Mouse (Mus musculus) brain, embryonic 14.5 days (tissue): ENCODE data around the gene Zscan26.

ENCODE experiments used
- CTCF ChIP-seq: fragments of 200-500 bp; IDR thresholded peaks from 2 replicates; pipeline ENCODE4 v1.5.1; 2012; ENCODE audit warnings: inconsistent platforms, mild to moderate bottlenecking, moderate library complexity, borderline replicate concordance; ENCODE audit not compliant: insufficient read depth, insufficient read length; ENCODE audit errors: extremely low read depth
- POLR2A ChIP-seq: fragments of 200-500 bp; IDR thresholded peaks from 2 replicates; pipeline ENCODE4 v1.6.1; 2012; ENCODE audit warnings: mild to moderate bottlenecking, inconsistent platforms, borderline replicate concordance; ENCODE audit not compliant: poor library complexity, insufficient read depth, insufficient read length, severe bottlenecking; ENCODE audit errors: extremely low read depth

DNA sequence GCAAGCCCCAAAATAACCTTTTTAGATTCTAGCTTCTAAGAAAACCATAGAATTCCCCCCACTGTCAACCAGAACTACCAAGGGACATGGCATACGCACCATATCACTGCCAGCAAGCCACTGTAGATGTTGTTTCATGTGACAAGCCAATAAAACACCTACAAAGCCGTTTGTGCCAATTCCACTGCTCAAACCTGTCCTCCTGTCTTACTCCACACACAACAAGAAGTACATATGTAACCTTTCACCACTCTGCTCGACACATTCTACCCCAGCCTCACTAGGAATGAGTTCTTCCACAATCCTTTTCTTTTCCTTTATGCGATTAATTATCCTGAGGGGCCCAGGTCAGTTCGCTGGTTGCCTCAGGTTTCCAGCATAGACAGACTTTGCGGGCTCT lies 57.9 kb downstream of the Zscan26 start:
- TF ChIP-seq POLR2A (no peak), CTCF (no peak)
